Mouse (Mus musculus) myocyte (in vitro differentiated cells): ENCODE measurements around the gene Ankrd39.

Source experiments
- E2F4 ChIP-seq: IDR thresholded peaks from one replicate; pipeline ENCODE4 v1.6.1; 2011; ENCODE audit warnings: mild to moderate bottlenecking, control low read depth, moderate library complexity; ENCODE audit not compliant: insufficient read depth
- MAX ChIP-seq: IDR thresholded peaks from one replicate; pipeline ENCODE4 v1.6.1; 2011; ENCODE audit warnings: low read depth, mild to moderate bottlenecking, control low read depth
- MYOD1 ChIP-seq, 3 experiments: IDR thresholded peaks; one replicate each; pipeline ENCODE4 v1.6.1; 2011; ENCODE audit warnings: control low read depth in 2 of 3, low read depth in 2 of 3, mild to moderate bottlenecking in 2 of 3, moderate library complexity in 1 of 3; ENCODE audit not compliant: insufficient read length in 2 of 3, control insufficient read depth in 1 of 3
- POLR2A ChIP-seq: IDR thresholded peaks from one replicate; pipeline ENCODE4 v1.6.1; 2011; ENCODE audit warnings: low read depth, mild to moderate bottlenecking, control low read depth, moderate library complexity; ENCODE audit not compliant: insufficient read length

- TF ChIP-seq E2F4, result no peak
- TF ChIP-seq MAX, result no peak
- TF ChIP-seq POLR2A, result no peak
- TF ChIP-seq MYOD1 (IDR thresholded peaks at IDR 0.05; ENCODE audit: control insufficient read depth in 1 of 3, insufficient read length in 2 of 3, low read depth in 2 of 3), result no peak
Measured at GRCm38 (mm10) chr1:36574196-36574955, 27.1 kb upstream of the Ankrd39 start.
